ENCODE assay signal across 24 mouse cellular contexts in genomic region chr11:9536811-9537210, GRCm38 (mm10).
DNase-seq lines count a peak whose midpoint lies in the region; ATAC-seq lines count a peak whose summit lies in the region.
"Had no signal": no experiment of that assay in that cellular context is flagged by ENCODE, and none has a peak within 500 bp of the region (broad histone marks: within the 10 kb centered on the region; RNA-seq: fewer than 3 reads in every experiment).

No protein-coding gene starts in this region.

- no peaks in the 10 kb centered on the region for H3K27me3 ChIP-seq in forebrain, embryonic 12.5 days
- H3K27me3 ChIP-seq in forebrain, embryonic 15.5 days, result no peaks in the 10 kb centered on the region
- H3K27me3 ChIP-seq: CH12.LX; embryonic facial prominence, embryonic 13.5 days; embryonic facial prominence, embryonic 15.5 days; forebrain, embryonic 13.5 days had no signal

- DNase-seq in cerebellum, postnatal 10 days, result peak; percentile 50 to 70
- DNase-seq in cerebellum, adult 11 months, result no peak
- DNase-seq in cerebellum, postnatal 25 days, result peak; percentile 4 to 15
- DNase-seq in cerebellum, adult 9-11 months, result no peak
- peak; percentile 13 for DNase-seq in left cerebral cortex, postnatal 4 days
- no peak for DNase-seq in left cerebral cortex, adult 8-10 months (ENCODE audit: low spot score in 2 of 2)
- DNase-seq: adrenal gland, adult 2 months; adrenal gland, postnatal 10 days; adrenal gland, postnatal 25 days; B cell, adult 2 months; cerebellum, adult 18-20 months; cerebellum, adult 9-10 months; embryo, embryonic 11 days had no signal

- H3K4me1 ChIP-seq in forebrain, embryonic 12.5 days, result no peaks in the 10 kb centered on the region
- H3K4me1 ChIP-seq in forebrain, embryonic 15.5 days, result no peaks in the 10 kb centered on the region
- H3K4me1 ChIP-seq: embryonic facial prominence, embryonic 13.5 days; embryonic facial prominence, embryonic 15.5 days; forebrain, embryonic 13.5 days had no signal

- WGBS in forebrain, embryonic 12.5 days, result 69% methylated on average over 6 of the region's 6 CpGs
- 69% methylated on average over 6 of the region's 6 CpGs for WGBS in forebrain, embryonic 15.5 days

- no peaks in the 10 kb centered on the region for H3K36me3 ChIP-seq in forebrain, embryonic 12.5 days (replicated peaks)
- no peaks in the 10 kb centered on the region for H3K36me3 ChIP-seq in forebrain, embryonic 15.5 days
- H3K36me3 ChIP-seq: embryonic facial prominence, embryonic 13.5 days; embryonic facial prominence, embryonic 15.5 days; forebrain, embryonic 10.5 days; G1E had no signal

- no peak overlapping the region for H3K27ac ChIP-seq in forebrain, embryonic 12.5 days
- no peak overlapping the region for H3K27ac ChIP-seq in forebrain, embryonic 15.5 days (replicated peaks)
- H3K27ac ChIP-seq: embryonic facial prominence, embryonic 13.5 days; embryonic facial prominence, embryonic 15.5 days; forebrain, embryonic 10.5 days; forebrain, embryonic 13.5 days had no signal

- H3K9me3 ChIP-seq in forebrain, embryonic 12.5 days, result no peaks in the 10 kb centered on the region
- no peaks in the 10 kb centered on the region; the same call in 1 of the 2 replicates for H3K9me3 ChIP-seq in forebrain, embryonic 15.5 days
- H3K9me3 ChIP-seq: embryonic facial prominence, embryonic 13.5 days; embryonic facial prominence, embryonic 15.5 days; forebrain, embryonic 10.5 days; forebrain, embryonic 13.5 days; G1E had no signal

- no peak overlapping the region for H3K9ac ChIP-seq in forebrain, embryonic 12.5 days
- H3K9ac ChIP-seq in forebrain, embryonic 15.5 days (replicated peaks), result no peak overlapping the region
- H3K9ac ChIP-seq: embryonic facial prominence, embryonic 13.5 days; embryonic facial prominence, embryonic 15.5 days; forebrain, embryonic 13.5 days had no signal

- ATAC-seq in forebrain, embryonic 12.5 days (ENCODE audit: low FRiP score), result peak; percentile 30; the same call in 1 of the 2 replicates
- no peak for ATAC-seq in forebrain, embryonic 15.5 days (replicated peaks)
- ATAC-seq: CD4-positive, CD25-positive, alpha-beta regulatory T cell, adult 4 months; forebrain, embryonic 13.5 days; forebrain, embryonic 16.5 days had no signal

- H3K4me2 ChIP-seq in forebrain, embryonic 12.5 days, result no peak overlapping the region
- H3K4me2 ChIP-seq in forebrain, embryonic 15.5 days (replicated peaks), result no peak overlapping the region
- H3K4me2 ChIP-seq: embryonic facial prominence, embryonic 13.5 days; embryonic facial prominence, embryonic 15.5 days; forebrain, embryonic 13.5 days had no signal

- intact Hi-C loops in left cerebral cortex, postnatal 4 days (cut with DNase I), result no loop called here

- no peak overlapping the region for H3K4me3 ChIP-seq in forebrain, embryonic 12.5 days (replicated peaks)
- H3K4me3 ChIP-seq in forebrain, embryonic 15.5 days, result no peak overlapping the region
- H3K4me3 ChIP-seq: embryonic facial prominence, embryonic 13.5 days; embryonic facial prominence, embryonic 15.5 days; erythroblast, embryonic 14.5 days; forebrain, embryonic 10.5 days; forebrain, embryonic 13.5 days had no signal

Comparison
In these comparisons a context has a peak if more than half of its experiments do, and no peak if none do; other contexts are left out.
1. DNase-seq: peak in cerebellum, postnatal 10 days (2 of 2), cerebellum, postnatal 25 days (2 of 2) and left cerebral cortex, postnatal 4 days (single experiment); none in cerebellum, adult 11 months (single experiment), cerebellum, adult 9-11 months (single experiment) and left cerebral cortex, adult 8-10 months (0 of 2).